Mouse (Mus musculus) monocyte, adult 5-6 weeks (primary cell): Measurements from ENCODE around the gene Steap1. TPM values are rescaled to one million over a fixed set of nuclear protein-coding genes. Genes with fewer than 3 reads are reported as not detected.

ENCODE experiments used
- ATAC-seq: fragments of 153-309, 156-312 bp; replicated peaks from 2 replicates; pipeline ENCODE4 v1.8.0; 2017; ENCODE audit warnings: mild to moderate bottlenecking; ENCODE audit not compliant: low TSS enrichment, insufficient number of reproducible peaks, severe bottlenecking, poor library complexity, low FRiP score
- total RNA-seq: library from RNA; stranded (forward); fragments of 200-1000, 200-491, 200-594 nt; gene quantifications from 3 replicates; pipeline ENCODE4 v1.2.3, GENCODE M21; 2017

Gene Steap1
- total RNA-seq, 1 experiment from 2014 or later: not detected

GRCm38 (mm10) chr5:5692167-5692738, 56.9 kb downstream of the Steap1 start:
- ATAC-seq: no peak

GRCm38 (mm10) chr5:5688945-5689540, 60.1 kb downstream of the Steap1 start:
- no peak for ATAC-seq

- ATAC-seq: no peak
Observed at GRCm38 (mm10) chr5:5688228-5688627, 60.9 kb downstream of the Steap1 start.

GRCm38 (mm10) chr5:5686973-5687372, 62.2 kb downstream of the Steap1 start:
- no peak for ATAC-seq

Other genes with a start within 250 kb of the Steap1 start
- gene Cldn12, start 234.4 kb downstream of the Steap1 start, total RNA-seq: 1.6 to 2.1 TPM (median 2.0 TPM) in 3 replicates
- gene Gtpbp10, start 189.8 kb downstream of the Steap1 start, total RNA-seq: 9.5 to 19.4 TPM (median 17.9 TPM) in 3 replicates
- not detected in 3 replicates for gene Gm8773, start 175.5 kb downstream of the Steap1 start, total RNA-seq
- 3.4 to 3.6 TPM in 2 of 3 replicates, not detected in the other for gene Cfap69, start 85.1 kb downstream of the Steap1 start, total RNA-seq
- not detected in 3 replicates for gene Steap2, start 54.7 kb downstream of the Steap1 start, total RNA-seq